Comparison of ENCODE assay signal across 23 mouse cellular contexts in the genomic region with DNA sequence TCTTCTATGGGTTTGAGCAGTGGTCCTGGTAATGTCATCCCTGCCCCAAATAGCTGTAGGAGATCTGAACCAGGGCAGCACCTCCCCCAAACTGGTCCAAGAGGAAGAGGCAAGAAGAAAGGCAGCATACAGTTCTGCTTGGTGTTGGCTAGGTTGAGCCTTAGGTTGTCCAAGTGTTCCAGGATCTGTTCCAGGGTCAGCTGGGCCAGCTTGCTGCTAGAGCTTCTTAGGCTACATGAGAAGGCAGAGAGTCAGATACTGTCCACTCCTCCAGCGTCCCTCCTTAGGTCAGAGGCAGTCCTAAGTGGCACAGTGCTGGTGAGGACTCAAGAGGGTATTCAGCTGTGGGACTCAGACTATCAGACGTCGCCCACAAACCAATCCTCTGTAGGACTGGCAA.
"Had no signal": no experiment of that assay in that cellular context is flagged by ENCODE, and none has a peak within 500 bp of the region (broad histone marks: within the 10 kb centered on the region; RNA-seq: fewer than 3 reads in every experiment).

No protein-coding gene starts in this region.

- ATAC-seq: liver, postnatal 0 days; lung, postnatal 0 days; midbrain, embryonic 13.5 days; midbrain, embryonic 15.5 days had no signal

- H3K4me3 ChIP-seq: lung, embryonic 15.5 days; midbrain, embryonic 13.5 days; midbrain, embryonic 15.5 days; myocyte; neural tube, embryonic 13.5 days; neural tube, embryonic 15.5 days; stomach, embryonic 15.5 days had no signal

- H3K27ac ChIP-seq: lung, embryonic 15.5 days; macrophage; midbrain, embryonic 13.5 days; midbrain, embryonic 15.5 days; neural tube, embryonic 13.5 days; neural tube, embryonic 15.5 days; stomach, embryonic 15.5 days; stomach, postnatal 0 days had no signal

- H3K9me3 ChIP-seq: lung, embryonic 15.5 days; megakaryocyte, embryonic 14.5 days; midbrain, embryonic 13.5 days; midbrain, embryonic 15.5 days; neural tube, embryonic 13.5 days; neural tube, embryonic 15.5 days; stomach, embryonic 15.5 days had no signal

- H3K9ac ChIP-seq: liver, postnatal 0 days; lung, embryonic 15.5 days; midbrain, embryonic 13.5 days; midbrain, embryonic 15.5 days; neural tube, embryonic 13.5 days; neural tube, embryonic 15.5 days; stomach, embryonic 15.5 days had no signal

- H3K27me3 ChIP-seq: lung, embryonic 15.5 days; midbrain, embryonic 13.5 days; midbrain, embryonic 15.5 days; neural tube, embryonic 13.5 days; neural tube, embryonic 15.5 days; stomach, embryonic 15.5 days had no signal

- H3K4me2 ChIP-seq: lung, embryonic 15.5 days; midbrain, embryonic 11.5 days; midbrain, embryonic 13.5 days; midbrain, embryonic 15.5 days; neural tube, embryonic 13.5 days; neural tube, embryonic 15.5 days; stomach, embryonic 15.5 days had no signal

- DNase-seq: liver, postnatal 0 days; lung, adult 2 months; lung, postnatal 14 days; lung, postnatal 36 days; retina, postnatal 1 day; right cerebral cortex, adult 18-20 months; right cerebral cortex, postnatal 25 days; right cerebral cortex, postnatal 4 days; thymus, adult 2 months; thymus, postnatal 25 days; thymus, postnatal 4 days had no signal
